Comparison of ENCODE assay signal across 15 mouse cellular contexts in the genomic region with DNA sequence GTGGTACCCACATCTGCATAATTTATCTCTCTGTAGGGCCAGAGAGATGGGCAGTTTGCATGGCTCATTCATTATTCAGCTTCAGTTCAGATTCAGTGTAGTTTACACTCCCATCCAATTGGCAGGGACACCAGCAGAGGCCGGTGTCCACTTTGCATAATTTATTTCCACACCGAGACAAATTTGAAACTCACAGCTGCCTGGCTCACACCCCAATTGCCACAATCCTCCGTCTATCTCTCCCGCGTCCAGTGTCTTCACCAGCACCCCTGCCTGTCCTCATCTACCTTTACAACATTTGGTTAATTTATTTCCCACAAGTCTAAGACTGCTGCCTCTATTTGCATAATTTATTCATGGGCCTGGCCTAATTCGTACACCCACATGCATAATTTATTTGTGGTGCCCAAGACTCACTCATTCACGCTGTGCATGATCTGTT. TPM values are rescaled to one million over a fixed set of nuclear protein-coding genes. Genes with fewer than 3 reads are reported as not detected.
DNase-seq lines count a peak whose midpoint lies in the region; ATAC-seq lines count a peak whose summit lies in the region.
"Had no signal": no experiment of that assay in that cellular context is flagged by ENCODE, and none has a peak within 500 bp of the region (broad histone marks: within the 10 kb centered on the region; RNA-seq: fewer than 3 reads in every experiment).

No protein-coding gene starts in this region.

- no peaks in the 10 kb centered on the region for H3K9me3 ChIP-seq in midbrain, embryonic 13.5 days
- H3K9me3 ChIP-seq: embryonic facial prominence, embryonic 15.5 days; liver, embryonic 15.5 days had no signal

- peaks cover 6% of the 10 kb centered on the region for H3K36me3 ChIP-seq in midbrain, embryonic 13.5 days
- H3K36me3 ChIP-seq: embryonic facial prominence, embryonic 15.5 days; liver, embryonic 15.5 days had no signal

- H3K4me3 ChIP-seq in midbrain, embryonic 13.5 days (replicated peaks) = peak overlapping the region; percentile 16; the same call in 1 of the 2 replicates
- H3K4me3 ChIP-seq: embryonic facial prominence, embryonic 15.5 days; heart, adult 2 months; liver, embryonic 15.5 days had no signal

- H3K4me2 ChIP-seq in midbrain, embryonic 13.5 days (replicated peaks) = peak overlapping the region; percentile 34
- H3K4me2 ChIP-seq: embryonic facial prominence, embryonic 15.5 days; liver, embryonic 15.5 days had no signal

- peak; percentile 65 for ATAC-seq in midbrain, embryonic 13.5 days

- H3K27ac ChIP-seq in midbrain, embryonic 13.5 days = peak overlapping the region; percentile 57
- H3K27ac ChIP-seq: embryonic facial prominence, embryonic 15.5 days; heart, adult 2 months; liver, embryonic 15.5 days; macrophage had no signal

- H3K27me3 ChIP-seq in midbrain, embryonic 13.5 days = no peaks in the 10 kb centered on the region
- H3K27me3 ChIP-seq: embryonic facial prominence, embryonic 15.5 days had no signal

- H3K9ac ChIP-seq in midbrain, embryonic 13.5 days (replicated peaks) = no peak overlapping the region
- H3K9ac ChIP-seq: embryonic facial prominence, embryonic 15.5 days; liver, embryonic 15.5 days had no signal

- WGBS in midbrain, embryonic 13.5 days = 19% methylated on average over 7 of the region's 7 CpGs

- peaks cover 63% of the 10 kb centered on the region for H3K4me1 ChIP-seq in midbrain, embryonic 13.5 days (replicated peaks)

- peak; percentile 47 for DNase-seq in cerebellum, adult 9-10 months
- DNase-seq in cerebellum, adult 8-10 months = no peak
- peak; percentile 65 to 74 for DNase-seq in right cerebral cortex, postnatal 10 days (ENCODE audit: low spot score in 2 of 2)
- DNase-seq in right cerebral cortex, postnatal 14 days = no peak
- no peak for DNase-seq in adrenal gland, adult 18-20 months (ENCODE audit: low spot score in 2 of 2)
- no peak for DNase-seq in lung, postnatal 10 days
- no peak for DNase-seq in layer of hippocampus, adult 18-20 months (ENCODE audit: low spot score in 2 of 2)
- DNase-seq: heart, adult 2 months; heart, postnatal 14 days; kidney, adult 18-20 months; right cerebral cortex, adult 18-20 months had no signal

RNA-seq across cellular contexts. Expression of a gene that starts 5.3 kb away (rescaled TPM):
- 0.66 and 1.1 TPM in 2 replicates for polyA plus RNA-seq in midbrain, embryonic 13.5 days (2015; fragmentation: Nextera tagmentation; extraction: Ambion mirVana)
- total RNA-seq in adrenal gland, adult 18-20 months (2021) = 1 to 10 TPM; 2.0 to 2.5 TPM
- total RNA-seq in layer of hippocampus, adult 18-20 months (2021) = 100 to 1,000 TPM; 277 to 290 TPM
- polyA plus RNA-seq: liver, embryonic 15.5 days; macrophage had no signal

RNA-seq across cellular contexts. Expression of a gene that starts 15.3 kb away (rescaled TPM):
- polyA plus RNA-seq in midbrain, embryonic 13.5 days (2015; fragmentation: Nextera tagmentation; extraction: Ambion mirVana) = 39.6 and 41.2 TPM in 2 replicates
- total RNA-seq in adrenal gland, adult 18-20 months (2021) = 10 to 100 TPM; 19.6 to 20.7 TPM
- total RNA-seq in layer of hippocampus, adult 18-20 months (2021) = 10 to 100 TPM; 34.2 to 34.3 TPM

RNA-seq across cellular contexts. Expression of a gene that starts 36.7 kb away (rescaled TPM):
- 196 and 203 TPM in 2 replicates for polyA plus RNA-seq in midbrain, embryonic 13.5 days (2015; fragmentation: Nextera tagmentation; extraction: Ambion mirVana)
- 100 to 1,000 TPM; 160 to 178 TPM for total RNA-seq in adrenal gland, adult 18-20 months (2021)
- 100 to 1,000 TPM; 293 to 307 TPM for total RNA-seq in layer of hippocampus, adult 18-20 months (2021)

RNA-seq across cellular contexts. Expression of a gene that starts 39.9 kb away (rescaled TPM):
- 158 and 160 TPM in 2 replicates for polyA plus RNA-seq in midbrain, embryonic 13.5 days (2015; fragmentation: Nextera tagmentation; extraction: Ambion mirVana)
- 10 to 100 TPM; 12.1 to 14.3 TPM for total RNA-seq in adrenal gland, adult 18-20 months (2021)
- 10 to 100 TPM; 33.7 to 38.2 TPM for total RNA-seq in layer of hippocampus, adult 18-20 months (2021)

Comparison
In these comparisons a context has a peak if more than half of its experiments do, and no peak if none do; other contexts are left out.
1. DNase-seq: peak in cerebellum, adult 9-10 months (single experiment) and right cerebral cortex, postnatal 10 days (2 of 2); none in cerebellum, adult 8-10 months (single experiment), right cerebral cortex, postnatal 14 days (single experiment), adrenal gland, adult 18-20 months (0 of 2), lung, postnatal 10 days (single experiment) and layer of hippocampus, adult 18-20 months (0 of 2).
2. RNA of a gene that starts 5.3 kb away (total RNA-seq): 277 to 290 TPM in layer of hippocampus, adult 18-20 months; 2.0 to 2.5 TPM in adrenal gland, adult 18-20 months; every median in the first group is over 10 times any median in the second.